Mouse (Mus musculus) hindbrain, embryonic 16.5 days (tissue): ENCODE results near the gene Hhex. TPM values are rescaled to one million over a fixed set of nuclear protein-coding genes. Genes with fewer than 3 reads are reported as not detected.
A peak's percentile ranks its signal among the peaks of the same experiment; 100 is the strongest.

Experiments used
- ATAC-seq: fragments of 200-750 bp; cut with Nextera tagmentation; 2 replicates; pipeline ENCODE4 v1.8.0; 2017; ENCODE audit warnings: moderate TSS enrichment, moderate library complexity
- H3K27ac ChIP-seq: fragments of 300-500 bp; sonication (generic); 2 replicates; pipeline ENCODE4 v1.5.1; 2014; ENCODE audit warnings: low read depth, mild to moderate bottlenecking, control low read depth, low read length, moderate library complexity
- H3K27me3 ChIP-seq: fragments of 300-500 bp; sonication (generic); replicated peaks from 2 replicates; pipeline ENCODE4 v1.6.1; 2014; ENCODE audit warnings: low read length; ENCODE audit not compliant: control insufficient read depth, insufficient read depth
- H3K36me3 ChIP-seq: fragments of 300-500 bp; sonication (generic); 2 replicates; pipeline ENCODE4 v1.6.1; 2014; ENCODE audit warnings: mild to moderate bottlenecking, low read length, moderate library complexity, mixed read lengths; ENCODE audit not compliant: control insufficient read depth, insufficient read depth
- H3K4me1 ChIP-seq: fragments of 300-500 bp; sonication (generic); 2 replicates; pipeline ENCODE4 v1.6.1; 2014; ENCODE audit warnings: low read depth, low read length; ENCODE audit not compliant: control insufficient read depth, insufficient read depth
- H3K4me2 ChIP-seq: fragments of 300-500 bp; sonication (generic); 2 replicates; pipeline ENCODE4 v1.6.1; 2014; ENCODE audit warnings: mild to moderate bottlenecking, low read length, control low read depth, moderate library complexity
- H3K4me3 ChIP-seq: fragments of 300-500 bp; sonication (generic); 2 replicates; pipeline ENCODE4 v1.5.1; 2014; ENCODE audit warnings: mild to moderate bottlenecking, low read length, control low read depth, moderate library complexity
- H3K9ac ChIP-seq: fragments of 300-500 bp; sonication (generic); 2 replicates; pipeline ENCODE4 v1.6.1; 2014; ENCODE audit warnings: low read depth, mild to moderate bottlenecking, control low read depth, low read length, moderate library complexity
- H3K9me3 ChIP-seq: fragments of 300-500 bp; sonication (generic); 2 replicates; pipeline ENCODE4 v1.6.1; 2014; ENCODE audit warnings: mild to moderate bottlenecking, low read length, moderate library complexity; ENCODE audit not compliant: control insufficient read depth
- WGBS: fragments of 180-500 bp; shearing (Covaris S2); extraction: QIAGEN DNeasy Blood & Tissue Kit; methylation state at CpG from one replicate; pipeline ENCODE4 v1.1.7; 2014; 5-methylcytosine and 5-hydroxymethylcytosine counted together
- polyA plus RNA-seq: library from polyadenylated mRNA; unstranded; fragments of >200 nt; fragmentation: Nextera tagmentation; extraction: Ambion mirVana; gene quantifications from 2 replicates; pipeline ENCODE4 v1.2.1, GENCODE M21; 2015

The Hhex gene
- polyA plus RNA-seq = 4.7 and 5.5 TPM in 2 replicates

- no peaks in the 10 kb centered on the region for H3K36me3 ChIP-seq
- peak within 1 kb of the TSS; percentile 57 for H3K4me2 ChIP-seq
- H3K4me1 ChIP-seq = peaks cover 11% of the 10 kb centered on the region
- peak; percentile 49 for ATAC-seq
- H3K9ac ChIP-seq = peak within 1 kb of the TSS; percentile 41
- H3K4me3 ChIP-seq = peak within 1 kb of the TSS; percentile 43
- H3K9me3 ChIP-seq = 0 out of 2 replicates have a peak, but pooled peaks cover 2% of the 10 kb centered on the region
- peaks cover 49% of the 10 kb centered on the region for H3K27me3 ChIP-seq
- peak within 1 kb of the TSS; percentile 13; the same call in 1 of the 2 replicates for H3K27ac ChIP-seq
- WGBS = under 1% methylated on average over 65 of the region's 79 CpGs
Observed at GRCm38 (mm10) chr19:37434263-37434951, at the start of gene Hhex. TSS of gene Hhex (plus strand) at chr19:37434810.

GRCm38 (mm10) chr19:37386126-37386525, 48.5 kb upstream of the Hhex start:
- Histone ChIP-seq H3K27me3 (no peaks in the 10 kb centered on the region), H3K4me2 (no peak overlapping the region), H3K9me3 (no peaks in the 10 kb centered on the region), H3K27ac (no peak overlapping the region), H3K9ac (no peak overlapping the region), H3K4me3 (no peak overlapping the region), H3K36me3 (no peaks in the 10 kb centered on the region), H3K4me1 (no peaks in the 10 kb centered on the region)
- no peak for ATAC-seq
- 78% methylated on average over 3 of the region's 3 CpGs for WGBS

- Histone ChIP-seq H3K27me3 (no peaks in the 10 kb centered on the region), H3K9ac (no peak overlapping the region), H3K9me3 (no peaks in the 10 kb centered on the region), H3K4me1 (no peaks in the 10 kb centered on the region), H3K4me3 (no peak overlapping the region), H3K36me3 (no peaks in the 10 kb centered on the region), H3K27ac (no peak overlapping the region), H3K4me2 (no peak overlapping the region)
- no peak for ATAC-seq
- WGBS = 93% methylated on average over 3 of the region's 3 CpGs
Observed at GRCm38 (mm10) chr19:37391869-37392268, 42.7 kb upstream of the Hhex start.

DNA sequence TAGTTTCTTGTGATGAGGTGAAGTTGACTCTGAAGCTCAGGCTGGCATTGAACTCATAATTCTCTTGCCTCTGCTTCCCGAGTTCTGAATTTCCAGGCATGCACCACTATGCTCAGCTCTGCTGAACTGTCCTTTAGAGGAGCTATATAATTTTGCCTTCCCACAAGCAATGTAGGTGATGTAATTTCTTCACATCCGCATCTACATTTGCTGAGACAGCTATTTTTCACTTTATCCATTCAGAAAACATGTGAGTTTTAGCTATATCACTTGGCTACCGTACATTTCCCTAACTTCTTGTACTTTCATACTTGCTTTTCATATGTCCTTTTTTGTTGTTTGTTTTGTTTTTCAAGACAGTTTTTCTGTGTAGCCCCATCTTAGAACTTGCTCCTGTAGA, 38.3 kb upstream of the Hhex start:
- no peaks in the 10 kb centered on the region for H3K9me3 ChIP-seq
- H3K4me1 ChIP-seq = no peaks in the 10 kb centered on the region

DNA sequence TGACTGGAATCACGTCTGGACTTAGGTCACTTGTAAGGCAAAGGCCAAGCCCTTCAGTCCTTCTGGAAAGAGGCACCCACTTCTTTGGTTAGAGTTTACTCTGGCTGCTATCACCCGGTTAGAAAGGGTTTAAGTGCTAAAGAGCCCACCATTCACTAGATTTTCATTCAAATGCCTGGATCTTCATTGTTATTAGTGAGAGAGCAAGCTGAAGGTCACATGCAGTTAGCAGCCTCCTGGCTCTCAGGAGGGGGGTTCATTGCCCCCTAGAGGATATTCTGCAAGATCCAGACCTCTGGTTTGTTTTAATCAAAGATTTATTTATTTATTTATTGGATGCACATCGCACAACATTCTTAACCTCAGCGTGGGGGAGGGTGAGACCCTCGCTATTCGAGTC, 33.7 kb upstream of the Hhex start:
- no peaks in the 10 kb centered on the region for H3K27me3 ChIP-seq
- no peaks in the 10 kb centered on the region for H3K9me3 ChIP-seq
- no peaks in the 10 kb centered on the region for H3K36me3 ChIP-seq
- H3K9ac ChIP-seq = no peak overlapping the region
- WGBS = 74% methylated on average over 6 of the region's 6 CpGs
- no peak overlapping the region for H3K4me3 ChIP-seq
- no peak for ATAC-seq
- H3K4me2 ChIP-seq = no peak overlapping the region
- no peaks in the 10 kb centered on the region for H3K4me1 ChIP-seq
- no peak overlapping the region for H3K27ac ChIP-seq

More for the DNA sequence above, 38.3 kb upstream of the Hhex start:
- no peak for ATAC-seq
- no peak overlapping the region for H3K9ac ChIP-seq
- H3K27ac ChIP-seq = no peak overlapping the region
- H3K27me3 ChIP-seq = no peaks in the 10 kb centered on the region
- H3K36me3 ChIP-seq = no peaks in the 10 kb centered on the region
- no peak overlapping the region for H3K4me2 ChIP-seq
- no peak overlapping the region for H3K4me3 ChIP-seq
- 93% methylated on average over 3 of the region's 3 CpGs for WGBS

DNA sequence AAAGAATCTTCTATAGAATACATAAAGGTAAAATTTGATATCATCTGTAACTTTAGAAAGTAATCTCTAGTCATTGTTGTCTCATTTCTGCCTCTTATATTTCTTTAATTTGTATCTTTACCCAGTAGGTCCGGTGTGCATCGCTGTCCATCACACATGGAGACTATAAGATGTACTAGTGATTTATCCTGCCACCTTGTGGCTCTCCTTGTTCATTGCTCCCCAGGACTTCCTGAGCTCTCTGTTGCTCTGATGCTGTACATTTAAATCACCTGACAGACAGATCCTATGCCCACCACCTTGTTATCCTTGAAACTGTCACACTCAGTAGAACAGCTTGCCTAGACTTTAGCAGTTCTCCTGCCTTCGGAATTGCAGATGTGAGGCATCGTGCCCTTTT, 16.3 kb upstream of the Hhex start:
- peak; percentile 52; the same call in 1 of the 2 replicates for ATAC-seq
- WGBS = 84% methylated on average over 4 of the region's 4 CpGs

GRCm38 (mm10) chr19:37419613-37420012, 15.0 kb upstream of the Hhex start:
- H3K36me3 ChIP-seq = no peaks in the 10 kb centered on the region
- no peak overlapping the region for H3K27ac ChIP-seq
- H3K4me3 ChIP-seq = no peak overlapping the region
- H3K9me3 ChIP-seq = no peaks in the 10 kb centered on the region
- no peak for ATAC-seq
- no peaks in the 10 kb centered on the region for H3K27me3 ChIP-seq
- H3K4me1 ChIP-seq = no peaks in the 10 kb centered on the region
- H3K4me2 ChIP-seq = no peak overlapping the region
- WGBS = 54% methylated on average over 3 of the region's 3 CpGs
- no peak overlapping the region for H3K9ac ChIP-seq

More for the DNA sequence above, 16.3 kb upstream of the Hhex start:
- Histone ChIP-seq H3K27me3 (no peaks in the 10 kb centered on the region), H3K9ac (no peak overlapping the region), H3K27ac (no peak overlapping the region), H3K4me2 (no peak overlapping the region), H3K36me3 (no peaks in the 10 kb centered on the region), H3K4me1 (no peaks in the 10 kb centered on the region), H3K9me3 (no peaks in the 10 kb centered on the region), H3K4me3 (no peak overlapping the region)

DNA sequence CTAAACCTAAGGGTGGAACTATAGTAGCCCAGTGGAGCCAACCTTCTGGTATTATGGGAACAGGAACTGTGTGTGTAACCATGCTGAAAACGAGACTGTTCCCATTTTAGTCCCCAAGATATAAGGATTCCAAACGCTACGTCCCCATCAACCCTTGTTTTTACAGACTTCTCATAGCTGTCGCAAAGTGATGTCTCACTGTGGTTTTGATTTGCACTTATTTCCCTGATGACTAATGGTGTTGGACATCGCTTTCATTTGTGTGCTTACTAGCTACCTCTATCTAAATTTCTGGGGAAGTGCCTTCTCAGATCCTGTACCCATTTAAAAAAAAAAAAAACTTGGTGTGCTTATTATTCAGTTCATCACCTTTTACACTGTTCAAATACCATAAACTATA, 6.0 kb upstream of the Hhex start:
- no peak for ATAC-seq
- H3K36me3 ChIP-seq = no peaks in the 10 kb centered on the region
- no peak overlapping the region for H3K9ac ChIP-seq
- H3K27me3 ChIP-seq = peaks cover 16% of the 10 kb centered on the region
- no peak overlapping the region for H3K4me2 ChIP-seq
- H3K27ac ChIP-seq = no peak overlapping the region
- H3K4me3 ChIP-seq = no peak overlapping the region
- 84% methylated on average over 5 of the region's 5 CpGs for WGBS
- 0 out of 2 replicates have a peak, but pooled peaks cover 2% of the 10 kb centered on the region for H3K9me3 ChIP-seq
- H3K4me1 ChIP-seq = no peaks in the 10 kb centered on the region

- ATAC-seq = no peak
- H3K27me3 ChIP-seq = peaks cover 29% of the 10 kb centered on the region
- H3K4me3 ChIP-seq = no peak overlapping the region
- no peaks in the 10 kb centered on the region for H3K36me3 ChIP-seq
- no peak overlapping the region for H3K27ac ChIP-seq
- no peak overlapping the region for H3K4me2 ChIP-seq
- H3K9ac ChIP-seq = no peak overlapping the region
- H3K4me1 ChIP-seq = peaks cover 11% of the 10 kb centered on the region
- WGBS = 93% methylated on average over 11 of the region's 11 CpGs
- H3K9me3 ChIP-seq = 0 out of 2 replicates have a peak, but pooled peaks cover 2% of the 10 kb centered on the region
Observed at GRCm38 (mm10) chr19:37431139-37431756, 3.4 kb upstream of the Hhex start.
